Mouse (Mus musculus) limb, embryonic 12.5 days (tissue): ENCODE data around the gene Tubb4b. TPM values are rescaled to one million over a fixed set of nuclear protein-coding genes. Genes with fewer than 3 reads are reported as not detected.
A peak's percentile ranks its signal among the peaks of the same experiment; 100 is the strongest.

ENCODE experiments used
- ATAC-seq: fragments of 200-750 bp; cut with Nextera tagmentation; 2 replicates; pipeline ENCODE4 v1.8.0; 2017; ENCODE audit warnings: low read depth, moderate TSS enrichment; ENCODE audit not compliant: insufficient number of reproducible peaks, insufficient read depth, low FRiP score, low TSS enrichment
- H3K27ac ChIP-seq: fragments of 300-500 bp; sonication (generic); 2 replicates; pipeline ENCODE4 v1.5.1; 2016; ENCODE audit warnings: mild to moderate bottlenecking, moderate library complexity
- H3K27me3 ChIP-seq: fragments of 300-500 bp; sonication (generic); 2 replicates; pipeline ENCODE4 v1.6.1; 2016; ENCODE audit warnings: mild to moderate bottlenecking, moderate library complexity
- H3K36me3 ChIP-seq: fragments of 300-500 bp; sonication (generic); 2 replicates; pipeline ENCODE4 v1.6.1; 2016; ENCODE audit warnings: mild to moderate bottlenecking, moderate library complexity
- H3K4me1 ChIP-seq: fragments of 300-500 bp; sonication (generic); replicated peaks from 2 replicates; pipeline ENCODE4 v1.6.1; 2016
- H3K4me2 ChIP-seq: fragments of 300-500 bp; sonication (generic); 2 replicates; pipeline ENCODE4 v1.6.1; 2016; ENCODE audit warnings: mild to moderate bottlenecking, moderate library complexity
- H3K4me3 ChIP-seq: fragments of 300-500 bp; sonication (generic); replicated peaks from 2 replicates; pipeline ENCODE4 v1.5.1; 2016; ENCODE audit warnings: mild to moderate bottlenecking
- H3K9ac ChIP-seq: fragments of 300-500 bp; sonication (generic); replicated peaks from 2 replicates; pipeline ENCODE4 v1.6.1; 2016; ENCODE audit warnings: mild to moderate bottlenecking, moderate library complexity
- H3K9me3 ChIP-seq: fragments of 300-500 bp; sonication (generic); 2 replicates; pipeline ENCODE4 v1.6.1; 2016; ENCODE audit warnings: mild to moderate bottlenecking, moderate library complexity
- whole genome bisulfite sequencing: fragments of 180-500 bp; shearing (Covaris S2); methylation state at CpG from one replicate; pipeline ENCODE4 v1.1.7; 2016; 5-methylcytosine and 5-hydroxymethylcytosine counted together
- polyA plus RNA-seq: library from polyadenylated mRNA; unstranded; fragments of >200 nt; fragmentation: Nextera tagmentation; extraction: Ambion mirVana; gene quantifications from 2 replicates; pipeline ENCODE4 v1.2.1, GENCODE M21; 2016

Gene Tubb4b
- 481 and 489 TPM in 2 replicates for polyA plus RNA-seq

DNA sequence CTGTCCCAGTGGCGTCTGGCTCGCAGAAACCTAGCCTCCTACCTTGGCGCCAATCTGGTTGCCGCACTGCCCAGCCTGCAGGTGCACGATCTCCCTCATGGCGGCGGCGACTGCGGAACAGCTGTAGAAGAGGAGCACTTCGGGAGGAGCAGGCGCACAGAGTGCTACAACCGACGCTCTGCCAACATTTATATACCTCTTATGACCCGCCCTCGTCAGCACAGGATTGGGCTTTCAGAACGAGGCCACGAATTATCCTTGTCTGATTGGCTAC, at the start of gene Tubb4b:
Gene Tubb4b, minus strand, starts transcription at position 211 of the 274 bp plus-strand sequence.
- peaks cover 15% of the 10 kb centered on the region for H3K4me1 ChIP-seq
- no peaks in the 10 kb centered on the region for H3K9me3 ChIP-seq
- peak within 1 kb of the TSS; percentile 80 for H3K9ac ChIP-seq
- H3K4me2 ChIP-seq = peak within 1 kb of the TSS; percentile 92
- WGBS = 0% methylated on average over 17 of the region's 17 CpGs
- H3K4me3 ChIP-seq = peak within 1 kb of the TSS; percentile 87
- ATAC-seq = no peak
- peaks cover 21% of the 10 kb centered on the region for H3K36me3 ChIP-seq
- H3K27me3 ChIP-seq = 0 out of 2 replicates have a peak, but pooled peaks cover 2% of the 10 kb centered on the region
- peak within 1 kb of the TSS; percentile 96 for H3K27ac ChIP-seq

DNA sequence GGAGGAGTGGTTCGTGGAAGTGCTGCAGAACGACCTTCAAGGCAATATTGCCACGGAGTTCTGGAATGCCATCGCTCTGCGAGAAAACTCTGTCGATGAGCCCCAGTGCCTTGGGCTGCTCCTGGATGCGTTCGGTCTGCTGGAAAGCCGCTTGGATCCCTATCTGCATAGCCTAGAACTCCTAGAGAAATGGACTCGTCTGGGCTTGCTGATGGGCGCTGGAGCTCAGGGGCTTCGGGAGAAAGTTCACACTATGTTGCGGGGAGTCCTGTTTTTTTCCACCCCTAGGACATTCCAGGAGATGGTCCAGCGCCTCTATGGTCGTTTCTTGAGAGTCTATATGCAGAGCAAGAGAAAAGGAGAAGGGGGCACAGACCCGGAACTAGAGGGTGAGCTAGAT, 48.5 kb upstream of the Tubb4b start:
- Histone ChIP-seq H3K27ac (no peak overlapping the region), H3K4me3 (peak overlapping the region; percentile 68), H3K9ac (peak overlapping the region; percentile 76), H3K27me3 (no peaks in the 10 kb centered on the region), H3K4me2 (peak overlapping the region; percentile 96), H3K9me3 (no peaks in the 10 kb centered on the region), H3K36me3 (peaks cover 77% of the 10 kb centered on the region), H3K4me1 (peaks cover 23% of the 10 kb centered on the region)
- ATAC-seq = no peak
- WGBS = 38% methylated on average over 16 of the region's 16 CpGs

DNA sequence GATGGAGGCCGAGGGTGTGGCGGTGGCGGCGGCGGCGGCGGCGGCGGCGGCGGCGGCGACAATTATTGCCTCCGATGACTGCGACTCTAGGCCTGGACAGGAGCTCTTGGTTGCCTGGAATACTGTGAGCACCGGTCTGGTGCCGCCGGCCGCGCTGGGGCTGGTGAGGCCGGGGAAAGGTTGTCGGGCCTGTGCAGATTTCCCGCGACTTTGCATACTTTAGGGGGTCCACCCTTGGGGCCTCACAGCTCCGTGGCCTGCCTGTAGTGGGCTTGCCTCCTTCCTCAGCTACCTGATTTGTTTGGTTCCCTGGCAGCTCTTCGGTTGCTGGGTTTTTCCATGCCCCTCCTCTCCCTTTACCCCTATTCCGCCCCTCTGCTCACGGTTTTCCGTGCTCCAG, 48.0 kb upstream of the Tubb4b start:
- peaks cover 23% of the 10 kb centered on the region for H3K4me1 ChIP-seq
- no peaks in the 10 kb centered on the region for H3K9me3 ChIP-seq
- H3K4me3 ChIP-seq = peak overlapping the region; percentile 68
- H3K27me3 ChIP-seq = no peaks in the 10 kb centered on the region
- peak; percentile 71 for ATAC-seq
- peak overlapping the region; percentile 76 for H3K9ac ChIP-seq
- WGBS = 1% methylated on average over 29 of the region's 29 CpGs
- H3K4me2 ChIP-seq = peak overlapping the region; percentile 96
- peaks cover 74% of the 10 kb centered on the region for H3K36me3 ChIP-seq
- H3K27ac ChIP-seq = no peak overlapping the region

DNA sequence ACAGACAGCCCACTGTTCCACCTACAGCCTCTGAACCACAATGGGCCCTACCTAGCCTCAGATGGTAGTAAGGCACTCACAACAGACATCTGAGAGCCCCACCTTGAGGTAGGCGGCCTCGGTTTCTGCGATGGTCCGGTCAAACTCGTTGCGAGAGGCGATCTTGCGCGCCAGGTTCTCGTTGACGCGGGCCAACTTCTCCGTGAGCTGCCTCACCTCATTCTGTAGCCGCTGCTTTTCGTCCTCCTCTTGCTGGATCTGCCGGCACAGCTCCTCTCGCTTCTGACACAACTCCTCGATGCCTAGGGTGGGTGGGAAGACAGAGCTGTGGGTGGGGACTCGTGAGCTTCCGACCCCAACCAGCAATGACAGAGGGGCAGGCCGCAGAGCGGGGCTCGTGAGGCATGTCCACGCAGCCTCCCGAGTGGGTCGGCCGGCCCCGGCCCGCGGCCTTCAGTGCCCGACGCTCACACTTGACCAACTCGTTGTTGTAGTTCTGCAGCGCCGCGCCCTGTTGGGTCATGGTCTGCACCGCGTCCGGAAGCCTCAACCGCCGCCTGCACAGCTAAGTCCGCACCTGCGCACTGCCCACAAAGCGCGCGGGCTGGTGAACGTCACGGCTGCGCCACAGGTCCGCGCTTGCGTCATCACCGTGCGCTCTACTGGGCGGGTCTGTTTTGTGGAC, 47.5 kb upstream of the Tubb4b start, which contains the start of the genes Ssna1 and Anapc2:
Gene Ssna1, minus strand, starts transcription at position 612 of the 685 bp plus-strand sequence.
Gene Anapc2, plus strand, starts transcription at position 652 of the 685 bp plus-strand sequence.
- WGBS = under 1% methylated on average over 55 of the region's 55 CpGs
- H3K9ac ChIP-seq = peak within 1 kb of the TSS; percentile 84
- H3K36me3 ChIP-seq = peaks cover 71% of the 10 kb centered on the region
- H3K27ac ChIP-seq = peak within 1 kb of the TSS; percentile 54
- H3K9me3 ChIP-seq = no peaks in the 10 kb centered on the region
- no peaks in the 10 kb centered on the region for H3K27me3 ChIP-seq
- peak within 1 kb of the TSS; percentile 68 for H3K4me3 ChIP-seq
- H3K4me1 ChIP-seq = peaks cover 28% of the 10 kb centered on the region
- H3K4me2 ChIP-seq = peak within 1 kb of the TSS; percentile 96
- peak; percentile 94 for ATAC-seq

DNA sequence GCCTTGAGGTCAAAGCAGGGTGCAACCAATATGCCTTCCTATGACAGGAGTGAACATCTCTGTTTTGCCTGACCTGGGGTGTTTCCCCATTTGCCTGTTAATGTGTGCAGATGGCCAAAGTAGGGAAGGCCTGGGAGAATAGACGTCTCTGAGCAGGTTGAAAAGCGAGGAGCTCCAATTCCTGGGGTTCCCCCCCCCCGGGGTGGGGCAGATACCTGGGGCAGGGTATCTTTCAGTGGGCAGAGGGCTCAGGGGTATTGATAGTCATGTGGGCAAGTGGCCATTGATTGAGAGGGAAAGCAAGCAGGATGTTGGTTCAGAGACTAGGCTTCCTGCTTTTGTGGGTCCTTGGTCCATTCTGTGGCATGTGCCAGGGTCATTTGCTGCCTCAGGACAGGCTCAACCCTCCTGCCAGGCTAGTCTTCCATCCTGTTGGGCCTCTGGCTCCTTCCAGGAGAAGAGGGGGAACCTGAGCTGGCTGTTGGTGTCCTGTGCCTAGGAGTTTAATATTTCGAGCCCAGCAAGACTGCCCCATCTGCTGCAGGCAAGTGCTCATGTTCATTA, 43.3 kb upstream of the Tubb4b start:
- Histone ChIP-seq H3K4me3 (no peak overlapping the region), H3K9ac (no peak overlapping the region), H3K4me2 (no peak overlapping the region), H3K27ac (no peak overlapping the region), H3K27me3 (peaks cover 25% of the 10 kb centered on the region), H3K9me3 (no peaks in the 10 kb centered on the region), H3K36me3 (peaks cover 33% of the 10 kb centered on the region), H3K4me1 (peaks cover 45% of the 10 kb centered on the region)
- 68% methylated on average over 4 of the region's 4 CpGs for WGBS
- no peak for ATAC-seq

DNA sequence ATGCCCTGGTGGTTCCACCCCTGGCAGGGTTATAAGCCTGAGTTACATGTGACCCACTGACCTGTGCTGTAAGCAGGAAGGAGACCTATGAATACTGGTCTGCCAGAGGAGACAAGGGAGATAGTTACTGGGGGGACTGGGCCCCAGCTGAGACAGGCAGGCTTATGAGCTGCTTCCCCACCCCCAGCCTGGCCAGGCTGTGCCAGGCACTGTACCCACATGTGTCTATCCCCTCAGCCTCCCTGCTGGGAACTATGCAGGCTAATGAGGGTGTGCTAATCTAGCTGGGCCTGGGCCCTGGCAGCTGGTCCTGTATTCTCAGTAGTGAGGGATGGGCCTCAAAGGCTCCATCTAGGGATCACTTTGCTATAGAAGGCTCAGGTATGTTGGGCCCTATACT, 42.7 kb upstream of the Tubb4b start:
- Histone ChIP-seq H3K9ac (no peak overlapping the region; the same call in 1 of the 2 replicates), H3K9me3 (no peaks in the 10 kb centered on the region), H3K4me3 (no peak overlapping the region), H3K4me2 (no peak overlapping the region), H3K27ac (no peak overlapping the region), H3K4me1 (peaks cover 45% of the 10 kb centered on the region), H3K27me3 (peaks cover 27% of the 10 kb centered on the region), H3K36me3 (peaks cover 33% of the 10 kb centered on the region)
- ATAC-seq = no peak

DNA sequence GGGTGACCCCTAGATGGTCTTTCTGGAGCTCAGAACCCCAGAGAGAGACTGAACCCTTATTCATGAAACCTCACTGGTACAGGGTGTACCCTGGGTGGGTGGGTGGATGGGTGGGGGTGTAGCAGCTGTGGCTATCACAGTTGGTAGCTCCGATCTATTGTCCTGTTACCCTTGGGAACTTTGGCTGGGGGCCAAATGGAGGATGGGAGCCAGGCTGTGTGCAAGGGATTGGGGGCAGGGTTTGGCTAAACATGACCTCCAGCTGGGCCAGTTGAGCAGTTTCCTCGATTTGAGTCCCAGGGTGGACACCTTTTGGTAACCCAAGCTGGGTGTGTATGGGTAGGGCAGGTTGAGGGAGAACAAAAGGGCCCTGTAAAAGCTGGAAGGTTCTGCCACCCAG, 42.2 kb upstream of the Tubb4b start:
- no peak overlapping the region for H3K4me2 ChIP-seq
- WGBS = 45% methylated on average over 2 of the region's 2 CpGs

DNA sequence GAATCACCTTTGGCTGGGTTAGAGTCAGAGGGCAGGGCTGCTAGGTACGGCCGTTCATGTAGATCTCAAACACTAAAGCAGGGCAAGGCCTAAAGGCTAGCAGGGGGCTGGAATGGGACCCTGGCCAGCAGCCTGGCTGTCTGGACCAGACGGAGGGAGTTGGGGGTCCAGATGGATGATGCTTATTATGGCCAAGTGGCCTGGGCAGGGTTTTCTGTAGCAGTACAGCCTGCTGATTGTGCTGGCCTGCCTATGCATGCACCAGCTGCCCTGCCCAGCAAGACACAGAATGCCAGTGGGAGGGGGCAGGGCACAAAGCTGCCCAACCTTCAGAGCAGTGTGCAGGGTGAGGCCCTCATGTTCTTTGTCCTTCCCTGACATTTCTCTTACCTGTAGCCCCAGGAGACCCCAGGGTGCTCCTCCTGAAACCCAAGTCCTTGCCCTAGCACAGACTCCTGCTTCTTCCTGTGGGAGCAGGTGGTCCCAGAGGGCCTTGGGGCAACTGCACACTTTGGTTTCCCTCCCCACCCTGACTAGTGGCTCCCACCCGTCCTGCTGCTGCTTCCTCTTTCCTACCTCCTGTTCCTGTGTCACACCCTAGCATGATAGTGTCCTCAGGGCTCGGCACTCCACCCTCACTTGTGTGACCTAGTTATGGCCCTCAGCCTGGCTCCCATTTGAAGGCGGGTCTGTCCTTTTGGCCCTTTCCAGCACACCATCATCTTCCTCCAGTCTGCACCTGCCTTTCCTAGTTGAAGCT, 41.6 kb upstream of the Tubb4b start:
- Histone ChIP-seq H3K9ac (no peak overlapping the region; the same call in 1 of the 2 replicates), H3K4me2 (no peak overlapping the region)

More for the DNA sequence above, 42.2 kb upstream of the Tubb4b start:
- Histone ChIP-seq H3K9me3 (no peaks in the 10 kb centered on the region), H3K27me3 (peaks cover 27% of the 10 kb centered on the region), H3K9ac (no peak overlapping the region; the same call in 1 of the 2 replicates), H3K36me3 (peaks cover 33% of the 10 kb centered on the region), H3K4me3 (no peak overlapping the region), H3K4me1 (peaks cover 45% of the 10 kb centered on the region), H3K27ac (no peak overlapping the region)
- no peak for ATAC-seq

DNA sequence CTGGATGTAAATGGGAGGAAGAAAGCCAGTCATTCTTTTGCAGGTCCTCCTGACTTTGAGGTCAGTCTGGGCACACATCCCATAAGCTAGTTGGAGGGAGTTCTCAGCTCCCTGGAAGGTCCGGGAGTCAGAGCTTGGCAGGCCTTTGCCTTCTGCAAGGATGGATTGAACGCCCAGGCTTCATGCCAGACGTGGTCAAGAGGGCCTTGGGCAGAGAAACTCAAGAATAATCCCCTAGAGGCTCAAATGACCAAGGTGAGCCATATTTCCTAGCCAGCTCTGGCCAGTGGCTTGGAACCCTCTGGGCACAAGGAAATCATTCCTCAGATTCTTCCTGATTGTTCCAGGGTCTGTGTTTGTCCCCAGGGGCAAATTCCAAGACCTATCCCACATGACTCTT, 40.3 kb upstream of the Tubb4b start:
- H3K36me3 ChIP-seq = peaks cover 20% of the 10 kb centered on the region
- peaks cover 35% of the 10 kb centered on the region for H3K4me1 ChIP-seq
- H3K9me3 ChIP-seq = no peaks in the 10 kb centered on the region
- no peak overlapping the region for H3K4me3 ChIP-seq
- H3K27ac ChIP-seq = no peak overlapping the region
- WGBS = 81% methylated on average over 3 of the region's 3 CpGs
- no peak overlapping the region; the same call in 1 of the 2 replicates for H3K4me2 ChIP-seq
- peaks cover 27% of the 10 kb centered on the region for H3K27me3 ChIP-seq
- ATAC-seq = no peak
- no peak overlapping the region for H3K9ac ChIP-seq

More for the DNA sequence above, 41.6 kb upstream of the Tubb4b start:
- Histone ChIP-seq H3K4me3 (no peak overlapping the region), H3K27ac (no peak overlapping the region), H3K27me3 (peaks cover 27% of the 10 kb centered on the region), H3K9me3 (no peaks in the 10 kb centered on the region), H3K4me1 (peaks cover 38% of the 10 kb centered on the region), H3K36me3 (peaks cover 32% of the 10 kb centered on the region)
- ATAC-seq = no peak
- 67% methylated on average over 6 of the region's 6 CpGs for WGBS

DNA sequence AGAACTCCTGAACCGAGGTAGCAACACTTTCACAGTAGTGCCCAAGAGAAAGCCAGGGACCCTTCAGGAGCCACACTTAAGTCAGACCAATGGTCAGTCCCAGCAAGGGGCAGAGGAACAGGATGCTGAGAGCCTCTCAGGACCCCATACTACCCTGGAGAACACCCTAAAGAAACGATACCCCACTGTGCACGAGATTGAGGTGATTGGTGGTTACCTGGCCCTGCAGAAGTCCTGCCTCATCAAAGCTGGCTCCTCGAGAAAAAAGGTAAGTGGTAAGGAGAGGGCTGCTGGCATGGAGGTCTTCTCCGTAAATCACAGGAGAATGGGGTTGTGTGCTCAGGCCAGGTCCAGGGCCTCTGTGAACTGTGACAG, 39.8 kb upstream of the Tubb4b start:
- no peak overlapping the region for H3K4me3 ChIP-seq
- no peaks in the 10 kb centered on the region for H3K9me3 ChIP-seq
- H3K4me2 ChIP-seq = peak overlapping the region; percentile 98
- H3K27me3 ChIP-seq = peaks cover 27% of the 10 kb centered on the region
- no peak for ATAC-seq
- 0 out of 2 replicates have a peak overlapping the region, but pooled peaks have one; percentile 74 for H3K9ac ChIP-seq
- no peak overlapping the region for H3K27ac ChIP-seq
- WGBS = 77% methylated on average over 5 of the region's 5 CpGs
- peaks cover 35% of the 10 kb centered on the region for H3K4me1 ChIP-seq
- peaks cover 14% of the 10 kb centered on the region for H3K36me3 ChIP-seq

DNA sequence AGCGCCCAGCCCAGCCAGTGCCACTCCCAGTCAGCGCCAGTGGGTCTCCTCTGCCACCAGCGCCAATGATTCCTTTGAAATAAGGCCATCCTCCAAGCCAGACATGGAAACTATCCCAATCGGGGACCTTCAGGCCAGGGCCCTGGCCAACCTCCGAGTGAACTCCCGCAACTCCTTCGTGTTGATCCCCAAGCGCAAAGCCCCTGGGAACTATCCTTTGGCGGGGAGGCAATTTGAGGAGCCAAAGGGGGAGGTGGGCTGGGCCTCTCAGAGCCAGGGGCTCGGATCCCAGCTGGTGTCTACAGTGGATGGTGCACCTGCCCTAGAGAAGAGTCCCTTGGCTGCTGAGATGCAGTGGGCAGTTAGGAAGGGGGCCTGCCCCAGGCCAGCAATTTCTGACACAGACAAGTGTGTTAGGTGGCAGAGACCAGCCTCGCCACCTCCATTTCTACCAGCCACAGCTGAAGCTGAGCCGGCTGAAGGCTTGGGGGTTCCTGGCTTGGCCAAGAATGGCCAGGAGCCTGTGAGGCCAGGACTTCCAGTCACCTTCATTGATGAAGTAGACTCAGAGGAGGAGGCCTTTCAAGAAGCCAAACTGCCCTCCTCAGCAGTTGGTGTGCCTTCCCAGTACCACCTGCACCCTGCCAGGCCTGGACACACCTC, 39.3 kb upstream of the Tubb4b start:
- peak overlapping the region; percentile 98 for H3K4me2 ChIP-seq
- H3K4me1 ChIP-seq = peaks cover 35% of the 10 kb centered on the region
- H3K9me3 ChIP-seq = no peaks in the 10 kb centered on the region
- ATAC-seq = no peak
- H3K36me3 ChIP-seq = peaks cover 9% of the 10 kb centered on the region; the same call in 1 of the 2 replicates
- WGBS = 21% methylated on average over 12 of the region's 12 CpGs
- H3K4me3 ChIP-seq = peak overlapping the region; percentile 63
- H3K27ac ChIP-seq = no peak overlapping the region
- H3K27me3 ChIP-seq = peaks cover 27% of the 10 kb centered on the region
- peak overlapping the region; percentile 74 for H3K9ac ChIP-seq
